Mouse (Mus musculus): ENCODE results near the gene Zc3h12b. TPM values are rescaled to one million over a fixed set of nuclear protein-coding genes. Genes with fewer than 3 reads are reported as not detected.
A peak's percentile ranks its signal among the peaks of the same experiment; 100 is the strongest.

Zc3h12b gene
- 3.0 and 3.7 TPM in 2 replicates for polyA plus RNA-seq (2016; fragmentation: Nextera tagmentation; extraction: Ambion mirVana)

DNA sequence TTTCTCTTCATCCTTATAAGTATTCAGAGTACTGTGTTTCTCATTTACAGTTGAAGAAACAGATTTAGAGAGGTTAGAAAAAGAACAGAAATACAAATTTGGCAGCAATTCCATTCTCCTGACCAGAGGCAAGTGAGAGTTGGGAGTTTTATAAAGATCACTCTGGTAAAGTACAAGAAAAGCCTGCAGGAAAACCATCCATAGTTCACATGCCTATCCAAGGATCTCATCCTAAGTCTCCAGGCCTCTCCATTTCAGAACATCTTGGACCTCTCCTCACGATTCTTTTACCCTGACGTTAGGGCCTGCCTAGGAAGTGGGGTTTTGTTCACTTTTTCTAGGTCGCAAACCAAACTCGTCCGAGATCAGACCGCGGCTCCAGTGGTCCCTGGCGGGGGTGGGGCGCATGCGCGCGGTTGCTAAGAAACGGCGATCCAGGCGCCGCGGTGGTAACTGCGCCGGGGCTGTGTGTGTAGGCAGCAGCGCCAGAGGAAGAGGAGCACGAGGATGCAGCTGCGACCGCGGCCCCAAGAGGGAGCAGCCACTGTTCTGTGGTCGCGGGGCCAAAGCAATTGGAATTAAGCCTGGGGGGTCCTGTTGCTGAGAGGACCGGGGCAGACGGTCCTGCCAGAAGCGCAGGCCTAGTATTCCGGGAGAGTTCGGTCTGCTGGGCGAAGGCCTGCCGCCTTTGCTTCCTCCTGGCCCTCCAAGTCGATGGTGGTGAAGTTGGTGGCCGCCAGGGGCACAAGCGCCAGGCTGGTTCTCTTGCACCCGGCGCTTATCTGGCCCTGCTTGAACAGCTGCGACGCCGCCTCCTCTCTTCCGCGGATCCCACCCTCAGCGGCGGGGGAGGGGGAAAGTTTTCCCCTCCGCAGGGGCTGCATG, at the start of gene Zc3h12b:
Zc3h12b (plus strand) TSS at position 452 of the 885 bp plus-strand sequence.
- H3K9me3 ChIP-seq = no peaks in the 10 kb centered on the region
- peaks cover 11% of the 10 kb centered on the region for H3K27me3 ChIP-seq (replicated peaks; ENCODE audit: low read depth, poor library complexity, severe bottlenecking)
- WGBS = 15% methylated on average over 46 of the region's 46 CpGs
- no peaks in the 10 kb centered on the region for H3K4me1 ChIP-seq
- DNase-seq (ENCODE audit: low spot score) = peak; percentile 87
- H3K4me3 ChIP-seq = peak within 1 kb of the TSS; percentile 60
- peak within 1 kb of the TSS; percentile 84 for H3K27ac ChIP-seq (replicated peaks)
- H3K36me3 ChIP-seq (replicated peaks) = no peaks in the 10 kb centered on the region

DNA sequence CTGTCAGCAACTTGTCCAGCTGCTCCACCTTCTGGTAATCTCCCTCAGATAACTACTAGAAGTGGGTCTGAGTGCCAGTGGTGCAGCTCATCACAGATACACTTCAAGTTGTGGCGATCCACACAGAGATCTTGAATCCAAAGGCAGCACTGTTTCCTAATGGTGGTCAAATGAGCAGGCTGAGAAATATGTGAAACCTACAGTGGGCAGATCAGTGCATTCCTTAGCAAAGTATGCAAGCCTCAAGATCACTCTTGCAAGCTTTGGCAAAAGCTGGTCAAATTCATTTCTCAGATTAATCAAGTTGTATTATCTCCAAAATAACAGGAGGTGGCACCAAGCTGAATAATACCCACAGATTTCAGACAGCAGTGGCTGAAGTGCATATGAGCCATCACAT, 29.3 kb upstream of the Zc3h12b start:
- no peaks in the 10 kb centered on the region for H3K9me3 ChIP-seq
- no peak overlapping the region for H3K27ac ChIP-seq (replicated peaks)
- no peaks in the 10 kb centered on the region for H3K4me1 ChIP-seq
- no peak for DNase-seq (ENCODE audit: low spot score)
- 87% methylated on average over 1 of the region's 1 CpGs for WGBS
- no peaks in the 10 kb centered on the region for H3K36me3 ChIP-seq (replicated peaks)
- H3K27me3 ChIP-seq (replicated peaks; ENCODE audit: low read depth, poor library complexity, severe bottlenecking) = 0 out of 2 replicates have a peak, but pooled peaks cover 4% of the 10 kb centered on the region
- H3K4me3 ChIP-seq = no peak overlapping the region

DNA sequence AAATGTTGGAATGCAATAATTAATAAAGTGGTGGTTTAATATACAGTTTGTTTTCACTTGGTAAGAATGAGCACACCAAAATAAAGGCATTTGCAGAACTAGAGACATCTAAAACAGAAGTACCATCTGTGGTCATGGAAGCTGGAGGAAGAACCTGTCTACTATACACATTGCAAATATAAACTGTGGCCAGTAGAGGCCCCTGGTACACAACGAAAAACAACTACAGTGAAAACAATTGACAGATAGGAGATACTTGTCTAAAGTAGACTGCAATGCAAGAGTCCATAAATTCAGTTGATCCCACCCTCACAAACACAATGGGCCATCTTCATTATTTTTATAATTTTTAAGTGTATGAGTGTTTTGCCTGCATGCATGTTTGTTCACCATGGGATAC, 24.4 kb upstream of the Zc3h12b start:
- Histone ChIP-seq H3K36me3 (replicated peaks) (no peaks in the 10 kb centered on the region), H3K9me3 (no peaks in the 10 kb centered on the region), H3K27me3 (replicated peaks; ENCODE audit: low read depth, poor library complexity, severe bottlenecking) (0 out of 2 replicates have a peak, but pooled peaks cover 1% of the 10 kb centered on the region), H3K27ac (replicated peaks) (no peak overlapping the region), H3K4me1 (no peaks in the 10 kb centered on the region), H3K4me3 (no peak overlapping the region)
- no peak for DNase-seq (ENCODE audit: low spot score)
- 67% methylated on average over 1 of the region's 1 CpGs for WGBS

GRCm38 (mm10) chrX:95738253-95738652, 26.8 kb downstream of the Zc3h12b start:
- no peaks in the 10 kb centered on the region for H3K9me3 ChIP-seq
- no peak overlapping the region for H3K4me3 ChIP-seq
- 37% methylated on average over 2 of the region's 2 CpGs for WGBS
- DNase-seq (ENCODE audit: low spot score) = no peak
- H3K27ac ChIP-seq (replicated peaks) = no peak overlapping the region
- no peaks in the 10 kb centered on the region for H3K36me3 ChIP-seq (replicated peaks)
- H3K4me1 ChIP-seq = no peaks in the 10 kb centered on the region
- H3K27me3 ChIP-seq (replicated peaks; ENCODE audit: low read depth, poor library complexity, severe bottlenecking) = no peaks in the 10 kb centered on the region

- no peaks in the 10 kb centered on the region for H3K27me3 ChIP-seq (replicated peaks; ENCODE audit: low read depth, poor library complexity, severe bottlenecking)
- H3K27ac ChIP-seq (replicated peaks) = no peak overlapping the region
- DNase-seq (ENCODE audit: low spot score) = no peak
- H3K9me3 ChIP-seq = no peaks in the 10 kb centered on the region
- WGBS = 80% methylated on average over 3 of the region's 3 CpGs
- H3K36me3 ChIP-seq (replicated peaks) = no peaks in the 10 kb centered on the region
- no peaks in the 10 kb centered on the region for H3K4me1 ChIP-seq
- no peak overlapping the region for H3K4me3 ChIP-seq
Measured at GRCm38 (mm10) chrX:95795881-95796280, 84.4 kb downstream of the Zc3h12b start.

DNA sequence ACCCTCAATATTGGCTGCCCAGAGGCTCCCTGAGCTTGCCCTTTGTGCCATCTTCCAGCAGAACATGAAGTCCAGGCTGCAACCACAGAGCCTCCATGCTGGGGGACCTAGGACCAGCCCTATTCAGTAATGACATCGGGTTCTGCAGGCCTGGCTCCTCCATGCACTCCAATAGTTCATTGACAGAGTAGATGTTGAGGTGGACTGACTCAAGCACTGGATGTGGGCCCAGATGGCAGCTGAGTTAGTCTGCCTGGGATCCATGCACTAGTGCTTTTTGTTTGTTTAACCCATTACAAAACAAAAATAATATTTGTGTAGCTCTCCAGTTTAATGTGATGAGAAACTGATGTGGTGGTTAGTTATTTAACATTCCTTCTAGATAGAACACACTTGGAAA, 90.3 kb downstream of the Zc3h12b start:
- WGBS = 83% methylated on average over 1 of the region's 1 CpGs

DNA sequence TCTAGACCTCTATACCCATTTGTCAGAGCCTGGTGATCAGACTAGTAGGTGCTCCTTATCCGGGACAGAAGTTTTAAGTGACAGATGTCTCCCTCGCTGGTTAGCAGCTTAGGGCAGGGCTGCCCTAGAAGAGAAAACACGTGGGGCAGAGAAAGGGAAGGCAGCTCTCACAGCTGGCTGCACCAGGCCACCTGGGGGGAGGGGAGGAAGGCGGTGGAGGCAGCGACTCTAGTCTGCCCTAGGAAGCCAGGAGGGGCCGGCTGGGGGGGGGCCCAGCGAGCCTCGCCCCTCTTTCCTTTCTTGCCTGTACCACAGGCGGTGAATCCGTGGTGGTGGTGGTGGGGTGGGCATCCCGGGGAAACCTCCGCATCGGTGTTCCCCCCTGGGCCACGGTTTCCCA, 141.3 kb downstream of the Zc3h12b start:
- Histone ChIP-seq H3K4me3 (no peak overlapping the region), H3K4me1 (no peaks in the 10 kb centered on the region), H3K27me3 (replicated peaks; ENCODE audit: low read depth, poor library complexity, severe bottlenecking) (0 out of 2 replicates have a peak, but pooled peaks cover 2% of the 10 kb centered on the region), H3K9me3 (no peaks in the 10 kb centered on the region), H3K27ac (replicated peaks) (no peak overlapping the region), H3K36me3 (replicated peaks) (no peaks in the 10 kb centered on the region)
- DNase-seq (ENCODE audit: low spot score) = no peak
- 70% methylated on average over 14 of the region's 14 CpGs for WGBS

More for the DNA sequence above, 90.3 kb downstream of the Zc3h12b start:
- no peak for DNase-seq (ENCODE audit: low spot score)
- Histone ChIP-seq H3K27me3 (replicated peaks; ENCODE audit: low read depth, poor library complexity, severe bottlenecking) (no peaks in the 10 kb centered on the region), H3K36me3 (replicated peaks) (no peaks in the 10 kb centered on the region), H3K4me3 (no peak overlapping the region), H3K9me3 (no peaks in the 10 kb centered on the region), H3K27ac (replicated peaks) (no peak overlapping the region), H3K4me1 (no peaks in the 10 kb centered on the region)

DNA sequence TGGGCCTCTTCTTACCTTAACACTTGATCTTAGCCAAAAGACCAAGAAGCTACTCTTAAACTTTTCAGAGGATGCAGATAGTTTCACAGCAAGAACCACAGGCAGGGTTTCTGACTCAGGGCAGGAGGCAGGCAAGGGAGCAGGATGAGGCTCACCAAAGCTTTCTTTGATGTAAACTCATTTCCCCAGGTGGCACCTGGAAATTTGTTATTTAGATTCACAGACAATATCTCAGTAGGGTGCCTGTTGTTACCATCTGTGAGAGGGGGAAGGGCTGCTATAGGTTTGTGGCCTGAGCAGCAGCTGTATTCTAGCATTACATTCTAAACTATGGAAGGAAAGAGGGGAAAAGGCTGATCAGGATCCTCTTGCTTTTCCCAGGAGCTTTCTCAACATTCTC, 169.6 kb downstream of the Zc3h12b start:
- Histone ChIP-seq H3K27ac (replicated peaks) (no peak overlapping the region), H3K9me3 (no peaks in the 10 kb centered on the region), H3K27me3 (replicated peaks; ENCODE audit: low read depth, poor library complexity, severe bottlenecking) (0 out of 2 replicates have a peak, but pooled peaks cover 3% of the 10 kb centered on the region), H3K4me3 (no peak overlapping the region), H3K4me1 (no peaks in the 10 kb centered on the region), H3K36me3 (replicated peaks) (no peaks in the 10 kb centered on the region)
- DNase-seq (ENCODE audit: low spot score) = no peak

- Histone ChIP-seq H3K36me3 (replicated peaks) (no peaks in the 10 kb centered on the region), H3K4me3 (no peak overlapping the region), H3K4me1 (no peaks in the 10 kb centered on the region), H3K27ac (replicated peaks) (no peak overlapping the region), H3K27me3 (replicated peaks; ENCODE audit: low read depth, poor library complexity, severe bottlenecking) (peaks cover 15% of the 10 kb centered on the region; the same call in 1 of the 2 replicates), H3K9me3 (no peaks in the 10 kb centered on the region)
- 81% methylated on average over 3 of the region's 3 CpGs for WGBS
- no peak for DNase-seq (ENCODE audit: low spot score)
Measured at GRCm38 (mm10) chrX:95902716-95903115, 191.2 kb downstream of the Zc3h12b start.

GRCm38 (mm10) chrX:95935481-95935880, 224.0 kb downstream of the Zc3h12b start:
- 89% methylated on average over 2 of the region's 2 CpGs for WGBS
- Histone ChIP-seq H3K36me3 (replicated peaks) (peaks cover 59% of the 10 kb centered on the region), H3K9me3 (no peaks in the 10 kb centered on the region), H3K4me3 (no peak overlapping the region), H3K4me1 (no peaks in the 10 kb centered on the region), H3K27me3 (replicated peaks; ENCODE audit: low read depth, poor library complexity, severe bottlenecking) (peaks cover 14% of the 10 kb centered on the region; the same call in 1 of the 2 replicates), H3K27ac (replicated peaks) (no peak overlapping the region)
- no peak for DNase-seq (ENCODE audit: low spot score)

GRCm38 (mm10) chrX:95945496-95945895, 234.0 kb downstream of the Zc3h12b start:
- Histone ChIP-seq H3K4me3 (no peak overlapping the region), H3K4me1 (no peaks in the 10 kb centered on the region), H3K9me3 (no peaks in the 10 kb centered on the region), H3K27ac (replicated peaks) (no peak overlapping the region), H3K27me3 (replicated peaks; ENCODE audit: low read depth, poor library complexity, severe bottlenecking) (peaks cover 9% of the 10 kb centered on the region), H3K36me3 (replicated peaks) (peaks cover 70% of the 10 kb centered on the region)
- WGBS = 95% methylated on average over 2 of the region's 2 CpGs
- DNase-seq (ENCODE audit: low spot score) = no peak

GRCm38 (mm10) chrX:95948135-95948534, 236.7 kb downstream of the Zc3h12b start:
- WGBS = 90% methylated on average over 4 of the region's 4 CpGs
- H3K4me3 ChIP-seq = no peak overlapping the region
- peaks cover 6% of the 10 kb centered on the region for H3K27me3 ChIP-seq (replicated peaks; ENCODE audit: low read depth, poor library complexity, severe bottlenecking)
- DNase-seq (ENCODE audit: low spot score) = no peak
- H3K27ac ChIP-seq (replicated peaks) = no peak overlapping the region
- peaks cover 83% of the 10 kb centered on the region for H3K36me3 ChIP-seq (replicated peaks)
- H3K9me3 ChIP-seq = no peaks in the 10 kb centered on the region
- no peaks in the 10 kb centered on the region for H3K4me1 ChIP-seq

GRCm38 (mm10) chrX:95950776-95951175, 239.3 kb downstream of the Zc3h12b start:
- no peaks in the 10 kb centered on the region for H3K9me3 ChIP-seq
- H3K36me3 ChIP-seq (replicated peaks) = peaks cover 68% of the 10 kb centered on the region
- no peak overlapping the region for H3K27ac ChIP-seq (replicated peaks)
- peaks cover 3% of the 10 kb centered on the region; the same call in 1 of the 2 replicates for H3K4me1 ChIP-seq
- WGBS = 62% methylated on average over 3 of the region's 3 CpGs
- DNase-seq (ENCODE audit: low spot score) = peak; percentile 25
- H3K4me3 ChIP-seq = no peak overlapping the region
- H3K27me3 ChIP-seq (replicated peaks; ENCODE audit: low read depth, poor library complexity, severe bottlenecking) = peaks cover 6% of the 10 kb centered on the region; the same call in 1 of the 2 replicates
